Comparison of ENCODE assay signal across 23 mouse cellular contexts in genomic region chr4:128820568-128820967, GRCm38 (mm10). TPM values are rescaled to one million over a fixed set of nuclear protein-coding genes. Genes with fewer than 3 reads are reported as not detected.
A peak's percentile ranks its signal among the peaks of the same experiment; 100 is the strongest.
DNase-seq lines count a peak whose midpoint lies in the region; ATAC-seq and TF ChIP-seq lines count a peak whose summit lies in the region.
"Had no signal": no experiment of that assay in that cellular context is flagged by ENCODE, and none has a peak within 500 bp of the region (broad histone marks: within the 10 kb centered on the region; RNA-seq: fewer than 3 reads in every experiment).

No protein-coding gene starts in this region.

- no peak overlapping the region for H3K4me3 ChIP-seq in lung, embryonic 14.5 days (ENCODE audit: low read depth, low read length)
- H3K4me3 ChIP-seq in lung, adult 2 months (replicated peaks; ENCODE audit: extremely low read depth, low read depth, low read length) = no peak overlapping the region
- H3K4me3 ChIP-seq in CH12.LX (replicated peaks in 1 of 3; ENCODE audit: low read depth in 2 of 3, low read length in 2 of 3, poor library complexity in 1 of 3) = no peak overlapping the region
- H3K4me3 ChIP-seq: embryonic facial prominence, embryonic 12.5 days; erythroblast, embryonic 14.5 days; forebrain, embryonic 10.5 days; forebrain, embryonic 12.5 days had no signal

- TF ChIP-seq POLR2A in lung, adult 2 months (IDR thresholded peaks at IDR 0.05; ENCODE audit: borderline replicate concordance, extremely low read depth, low read depth, low read length) = no peak
- peak; percentile 30; the same call in 1 of the 2 replicates for TF ChIP-seq POLR2A in CH12.LX (IDR thresholded peaks at IDR 0.05; ENCODE audit: low read depth, low read length)

- WGBS in lung, embryonic 14.5 days = 39% methylated on average over 12 of the region's 12 CpGs
- WGBS in lung, adult 2 months = 38% methylated on average over 12 of the region's 12 CpGs

- dilution Hi-C loops in CH12.LX (cut with MboI; ENCODE audit: extremely low pct_ligation_motif_present, extremely low pct_unique_long_range_greater_than_20kb, low sequenced_read_pairs) = no loop called here

- H3K79me2 ChIP-seq in CH12.LX (replicated peaks; ENCODE audit: control insufficient read depth, extremely low read depth, insufficient read depth, poor library complexity, severe bottlenecking) = 0 out of 2 replicates have a peak, but pooled peaks cover 3% of the 10 kb centered on the region

- H3K4me1 ChIP-seq in lung, embryonic 14.5 days (ENCODE audit: insufficient read depth) = no peaks in the 10 kb centered on the region
- H3K4me1 ChIP-seq in lung, adult 2 months (ENCODE audit: control insufficient read depth, insufficient read depth, low read length) = no peaks in the 10 kb centered on the region
- H3K4me1 ChIP-seq in CH12.LX (ENCODE audit: control insufficient read depth in 1 of 2, insufficient read depth in 2 of 2) = peaks cover 8 to 19% of the 10 kb centered on the region in 2 experiments
- H3K4me1 ChIP-seq: forebrain, embryonic 12.5 days had no signal

- peak; percentile 49 for DNase-seq in lung, embryonic 14.5 days
- DNase-seq in lung, adult 2 months = no peak
- DNase-seq in A20 (ENCODE audit: low read depth, low spot score) = peak; percentile 38
- no peak for DNase-seq in CH12.LX (ENCODE audit: extremely low read depth)
- no peak for DNase-seq in layer of hippocampus, adult 8-10 months (ENCODE audit: low spot score in 2 of 2)
- DNase-seq: adrenal gland, adult 2 months; adrenal gland, postnatal 10 days; adrenal gland, postnatal 25 days; B cell, adult 2 months; cerebellum, adult 11 months; cerebellum, adult 18-20 months; cerebellum, adult 8-10 months; cerebellum, adult 9-11 months; cerebellum, postnatal 14 days; cerebellum, postnatal 36 days; embryo, embryonic 11 days had no signal

- in situ Hi-C loops in CH12.LX (cut with MboI; ENCODE audit: low pct_ligation_motif_present, low pct_unique_long_range_greater_than_20kb, low sequenced_read_pairs) = no loop called here

- ATAC-seq in lung, embryonic 14.5 days (ENCODE audit: insufficient read depth) = no peak
- ATAC-seq: CD4-positive, CD25-positive, alpha-beta regulatory T cell, adult 4 months; forebrain, embryonic 14.5 days; forebrain, embryonic 16.5 days had no signal

- H3K27me3 ChIP-seq in lung, embryonic 14.5 days (ENCODE audit: insufficient read depth, low read length) = no peaks in the 10 kb centered on the region
- H3K27me3 ChIP-seq in CH12.LX (replicated peaks) = no peaks in the 10 kb centered on the region
- H3K27me3 ChIP-seq: embryonic facial prominence, embryonic 12.5 days; forebrain, embryonic 12.5 days had no signal

- no peaks in the 10 kb centered on the region for H3K9me3 ChIP-seq in lung, embryonic 14.5 days (ENCODE audit: low read depth, low read length)
- no peaks in the 10 kb centered on the region for H3K9me3 ChIP-seq in CH12.LX (replicated peaks; ENCODE audit: low read length)
- H3K9me3 ChIP-seq: embryonic facial prominence, embryonic 12.5 days; forebrain, embryonic 10.5 days; forebrain, embryonic 12.5 days had no signal

- TF ChIP-seq EP300 in CH12.LX (IDR thresholded peaks at IDR 0.05; ENCODE audit: low read length) = peak; percentile 30; the same call in 1 of the 2 replicates

- H3K27ac ChIP-seq in lung, embryonic 14.5 days (ENCODE audit: low read depth) = no peak overlapping the region
- H3K27ac ChIP-seq in CH12.LX (ENCODE audit: insufficient read depth, low read depth) = no peak overlapping the region
- H3K27ac ChIP-seq: embryonic facial prominence, embryonic 12.5 days; forebrain, embryonic 10.5 days; forebrain, embryonic 12.5 days had no signal

- H3K9ac ChIP-seq in lung, embryonic 14.5 days = no peak overlapping the region
- peak overlapping the region; percentile 20 for H3K9ac ChIP-seq in CH12.LX (ENCODE audit: insufficient read depth, low read depth)
- H3K9ac ChIP-seq: embryonic facial prominence, embryonic 12.5 days; forebrain, embryonic 12.5 days had no signal

- H3K4me2 ChIP-seq in lung, embryonic 14.5 days = no peak overlapping the region
- peak overlapping the region; percentile 34; the same call in 1 of the 2 replicates for H3K4me2 ChIP-seq in CH12.LX (ENCODE audit: insufficient read depth, low read depth, poor library complexity, severe bottlenecking)
- H3K4me2 ChIP-seq: embryonic facial prominence, embryonic 12.5 days; forebrain, embryonic 12.5 days had no signal

- no peaks in the 10 kb centered on the region for H3K36me3 ChIP-seq in lung, embryonic 14.5 days (ENCODE audit: insufficient read depth)
- H3K36me3 ChIP-seq in CH12.LX (replicated peaks in 1 of 2; ENCODE audit: control insufficient read depth in 1 of 2, insufficient read depth in 1 of 2, low read length in 1 of 2) = no peaks in the 10 kb centered on the region
- H3K36me3 ChIP-seq: embryonic facial prominence, embryonic 12.5 days; forebrain, embryonic 10.5 days; forebrain, embryonic 12.5 days had no signal

- no peak for TF ChIP-seq RAD21 in CH12.LX (IDR thresholded peaks at IDR 0.05; ENCODE audit: low read depth, low read length)

- no peak for TF ChIP-seq CTCF in lung, embryonic 14.5 days (IDR thresholded peaks at IDR 0.05; ENCODE audit: low read depth)
- no peak for TF ChIP-seq CTCF in lung, adult 2 months (IDR thresholded peaks at IDR 0.05; ENCODE audit: insufficient read depth, low read length)
- no peak for TF ChIP-seq CTCF in CH12.LX (conservative IDR thresholded peaks at IDR 0.05 in 1 of 2, IDR thresholded peaks at IDR 0.05 in 1 of 2; ENCODE audit: low read depth in 2 of 2, low read length in 2 of 2)

TF ChIP-seq in CH12.LX, 34 proteins besides CTCF, POLR2A, EP300 and RAD21:
- TF ChIP-seq ZMIZ1 (IDR thresholded peaks at IDR 0.05; ENCODE audit: low read depth, low read length) (no peak), ZNF384 (IDR thresholded peaks at IDR 0.05; ENCODE audit: low read depth, low read length) (peak; percentile 72), USF1 (IDR thresholded peaks at IDR 0.05; ENCODE audit: low read depth, low read length) (no peak), IRF4 (IDR thresholded peaks at IDR 0.05; ENCODE audit: low read depth, low read length) (no peak; the same call in 1 of the 2 replicates), USF2 (conservative IDR thresholded peaks at IDR 0.05; ENCODE audit: low read depth, low read length) (no peak), POLR2AphosphoS2 (IDR thresholded peaks at IDR 0.05; ENCODE audit: low read depth, low read length) (no peak), MAFK (IDR thresholded peaks at IDR 0.05; ENCODE audit: insufficient replicate concordance, low read length) (no peak), CHD2 (IDR thresholded peaks at IDR 0.05; ENCODE audit: low read length) (no peak), TCF12 (IDR thresholded peaks at IDR 0.05; ENCODE audit: low read depth, low read length) (no peak; the same call in 1 of the 2 replicates), SMC3 (IDR thresholded peaks at IDR 0.05; ENCODE audit: low read depth, low read length) (peak; percentile 8; the same call in 1 of the 2 replicates), E2F4 (IDR thresholded peaks at IDR 0.05; ENCODE audit: insufficient replicate concordance, low read depth, low read length) (no peak), MYC (IDR thresholded peaks at IDR 0.05; ENCODE audit: low read depth, low read length) (peak; percentile 43; the same call in 1 of the 2 replicates), KAT2A (IDR thresholded peaks at IDR 0.05; ENCODE audit: insufficient replicate concordance, low read length) (no peak), RCOR1 (conservative IDR thresholded peaks at IDR 0.05; ENCODE audit: low read depth, low read length) (no peak), MAX (IDR thresholded peaks at IDR 0.05; ENCODE audit: low read length) (peak; percentile 80), CHD1 (IDR thresholded peaks at IDR 0.05; ENCODE audit: low read depth, low read length) (peak; percentile 70; the same call in 1 of the 2 replicates), TBP (conservative IDR thresholded peaks at IDR 0.05; ENCODE audit: low read depth, low read length) (no peak), ETS1 (conservative IDR thresholded peaks at IDR 0.05; ENCODE audit: low read depth, low read length) (no peak), PAX5 (IDR thresholded peaks at IDR 0.05; ENCODE audit: low read length) (no peak), NELFE (IDR thresholded peaks at IDR 0.05; ENCODE audit: low read depth, low read length) (no peak), ZKSCAN1 (IDR thresholded peaks at IDR 0.05; ENCODE audit: borderline replicate concordance, low read depth, low read length) (peak; percentile 46; the same call in 1 of the 2 replicates), BHLHE40 (IDR thresholded peaks at IDR 0.05; ENCODE audit: low read depth, low read length) (no peak; the same call in 1 of the 2 replicates), JUND (conservative IDR thresholded peaks at IDR 0.05; ENCODE audit: low read depth, low read length) (no peak), ELF1 (IDR thresholded peaks at IDR 0.05; ENCODE audit: low read depth, low read length) (no peak), MXI1 (IDR thresholded peaks at IDR 0.05; ENCODE audit: low read depth, low read length) (no peak)

RNA-seq across cellular contexts. Expression of gene Zfp362, which starts 14.7 kb away (rescaled TPM):
- 41.9 and 48.0 TPM in 2 replicates for polyA plus RNA-seq in lung, embryonic 14.5 days (2014; fragmentation: Nextera tagmentation; extraction: Ambion mirVana)
- 43.8 and 48.8 TPM in 2 replicates for polyA plus RNA-seq in lung, adult 2 months (2012; rRNA removed)
- total RNA-seq in CH12.LX (2012; rRNA removed) (16.1 and 17.8 TPM in 2 replicates), CH12.LX (2014; rRNA removed) (9.7 and 9.9 TPM in 2 replicates)
- polyA plus RNA-seq in CH12.LX (2012; ENCODE audit: insufficient read length, low read depth) = 49.2 and 70.1 TPM in 2 replicates
- 10 to 100 TPM; 22.1 to 28.3 (median 25.5) TPM for total RNA-seq in layer of hippocampus, adult 8-10 months (2022)

Comparison
In these comparisons a context has a peak if more than half of its experiments do, and no peak if none do; other contexts are left out.
1. DNase-seq: peak in lung, embryonic 14.5 days (single experiment) and A20 (single experiment); none in lung, adult 2 months (single experiment), CH12.LX (single experiment) and layer of hippocampus, adult 8-10 months (0 of 2).